ENCODE assay signal across 8 mouse cellular contexts in genomic region chr16:93246825-93247224, GRCm38 (mm10).
A peak's percentile ranks its signal among the peaks of the same experiment; 100 is the strongest.
DNase-seq lines count a peak whose midpoint lies in the region; TF ChIP-seq lines count a peak whose summit lies in the region.

No protein-coding gene starts in this region.

- no peaks in the 10 kb centered on the region for H3K4me1 ChIP-seq in lung, adult 2 months (ENCODE audit: control insufficient read depth, insufficient read depth, low read length)

- no peak for TF ChIP-seq CTCF in lung, adult 2 months (IDR thresholded peaks at IDR 0.05; ENCODE audit: insufficient read depth, low read length)

- H3K4me3 ChIP-seq in lung, adult 2 months (replicated peaks; ENCODE audit: extremely low read depth, low read depth, low read length) = no peak overlapping the region

- WGBS in lung, adult 2 months = 27% methylated on average over 7 of the region's 7 CpGs

- TF ChIP-seq POLR2A in lung, adult 2 months (IDR thresholded peaks at IDR 0.05; ENCODE audit: borderline replicate concordance, extremely low read depth, low read depth, low read length) = no peak

- DNase-seq in adrenal gland, adult 2 months = peak; percentile 40
- DNase-seq in adrenal gland, postnatal 4 days (ENCODE audit: low spot score in 2 of 2) = no peak
- peak; percentile 6 for DNase-seq in lung, postnatal 14 days
- DNase-seq in lung, adult 2 months = no peak
- peak; percentile 9 for DNase-seq in gastrocnemius, adult 18-20 months (ENCODE audit: low spot score)
- DNase-seq in naive thymus-derived CD4-positive, alpha-beta T cell, adult 2 months (ENCODE audit: low read depth) = peak; percentile 5
- DNase-seq in natural killer cell, adult 2 months (ENCODE audit: low spot score in 2 of 2) = no peak
- no peak for DNase-seq in spleen, postnatal 14 days (ENCODE audit: low spot score in 2 of 2)

Comparison
In these comparisons a context has a peak if more than half of its experiments do, and no peak if none do; other contexts are left out.
1. DNase-seq: peak in adrenal gland, adult 2 months (single experiment), lung, postnatal 14 days (single experiment), gastrocnemius, adult 18-20 months (single experiment) and naive thymus-derived CD4-positive, alpha-beta T cell, adult 2 months (single experiment); none in adrenal gland, postnatal 4 days (0 of 2), lung, adult 2 months (single experiment), natural killer cell, adult 2 months (0 of 2) and spleen, postnatal 14 days (0 of 2).